Mouse (Mus musculus) stomach, embryonic 15.5 days (tissue): ENCODE data around the gene Tctn3. TPM values are rescaled to one million over a fixed set of nuclear protein-coding genes. Genes with fewer than 3 reads are reported as not detected.
A peak's percentile ranks its signal among the peaks of the same experiment; 100 is the strongest.
"Not testable (repeated sequence)": the region's sequence is repeated elsewhere in the genome, so short reads cannot be mapped to it uniquely, and the experiment has no call there.

Source experiments
- ATAC-seq: fragments of 200-750 bp; cut with Nextera tagmentation; 2 replicates; pipeline ENCODE4 v1.8.0; 2017; ENCODE audit warnings: low read depth, moderate number of reproducible peaks, moderate TSS enrichment; ENCODE audit not compliant: insufficient read depth, low FRiP score
- H3K27ac ChIP-seq: fragments of 300-500 bp; sonication (generic); 2 replicates; pipeline ENCODE4 v1.5.1; 2015; ENCODE audit warnings: mild to moderate bottlenecking, inconsistent platforms
- H3K27me3 ChIP-seq: fragments of 300-500 bp; sonication (generic); replicated peaks from 2 replicates; pipeline ENCODE4 v1.6.1; 2015; ENCODE audit warnings: inconsistent platforms
- H3K36me3 ChIP-seq: fragments of 300-500 bp; sonication (generic); 2 replicates; pipeline ENCODE4 v1.6.1; 2015; ENCODE audit warnings: inconsistent platforms
- H3K4me1 ChIP-seq: fragments of 300-500 bp; sonication (generic); 2 replicates; pipeline ENCODE4 v1.6.1; 2015; ENCODE audit warnings: inconsistent platforms
- H3K4me2 ChIP-seq: fragments of 300-500 bp; sonication (generic); 2 replicates; pipeline ENCODE4 v1.6.1; 2015; ENCODE audit warnings: mild to moderate bottlenecking, inconsistent platforms
- H3K4me3 ChIP-seq: fragments of 300-500 bp; sonication (generic); replicated peaks from 2 replicates; pipeline ENCODE4 v1.5.1; 2015; ENCODE audit warnings: inconsistent platforms
- H3K9ac ChIP-seq: fragments of 300-500 bp; sonication (generic); 2 replicates; pipeline ENCODE4 v1.6.1; 2015; ENCODE audit warnings: inconsistent platforms
- H3K9me3 ChIP-seq: fragments of 300-500 bp; sonication (generic); 2 replicates; pipeline ENCODE4 v1.6.1; 2016; ENCODE audit warnings: inconsistent platforms
- WGBS: fragments of 180-500 bp; shearing (Covaris S2); methylation state at CpG from one replicate; pipeline ENCODE4 v1.1.7; 2015; 5-methylcytosine and 5-hydroxymethylcytosine counted together
- polyA plus RNA-seq: library from polyadenylated mRNA; unstranded; fragments of >200 nt; fragmentation: Nextera tagmentation; extraction: Ambion mirVana; gene quantifications from 2 replicates; pipeline ENCODE4 v1.2.1, GENCODE M21; 2015

The Tctn3 gene
- polyA plus RNA-seq, 1 experiment from 2014 or later, result 7.7 TPM

- no peaks in the 10 kb centered on the region for H3K36me3 ChIP-seq
- no peaks in the 10 kb centered on the region for H3K27me3 ChIP-seq
- no peaks in the 10 kb centered on the region for H3K4me1 ChIP-seq
- 78% methylated on average over 2 of the region's 2 CpGs for WGBS
- H3K9me3 ChIP-seq, result no peaks in the 10 kb centered on the region
- H3K27ac ChIP-seq, result no peak overlapping the region
- H3K4me3 ChIP-seq, result no peak overlapping the region
- H3K4me2 ChIP-seq, result no peak overlapping the region
- no peak for ATAC-seq
- H3K9ac ChIP-seq, result no peak overlapping the region
Measured at GRCm38 (mm10) chr19:40640799-40641198, 28.8 kb upstream of the Tctn3 start.

DNA sequence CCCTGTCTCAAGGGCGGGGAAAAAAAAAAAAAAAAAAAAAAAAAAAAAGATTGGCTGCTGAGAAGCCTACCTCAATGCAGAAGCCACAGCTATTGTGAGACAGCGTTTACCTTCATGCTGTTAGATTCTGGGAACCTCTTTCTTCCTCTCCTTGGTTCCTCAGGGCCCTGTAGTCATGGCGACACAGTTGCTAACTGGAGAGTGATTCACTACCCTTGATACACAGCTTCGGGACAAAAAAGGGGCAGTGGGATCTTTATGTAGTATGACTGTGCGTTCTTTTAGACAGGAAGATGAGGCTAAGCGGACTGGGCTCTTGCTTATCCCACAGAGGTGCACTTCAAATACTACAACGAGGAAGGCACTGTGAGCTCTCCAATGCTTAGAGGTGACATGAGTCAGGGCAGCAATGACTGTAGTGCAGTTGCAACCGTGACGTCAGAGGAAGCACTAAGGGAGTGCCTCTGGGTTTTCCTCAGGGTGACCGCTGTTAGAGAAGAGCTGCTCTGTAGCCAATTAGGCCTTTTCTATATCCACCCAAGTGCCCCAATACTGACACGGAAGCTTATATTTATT, 27.8 kb upstream of the Tctn3 start:
- 75% methylated on average over 11 of the region's 11 CpGs for WGBS
- Histone ChIP-seq H3K4me1 (no peaks in the 10 kb centered on the region), H3K27ac (no peak overlapping the region), H3K27me3 (no peaks in the 10 kb centered on the region), H3K9ac (no peak overlapping the region), H3K36me3 (no peaks in the 10 kb centered on the region), H3K4me2 (no peak overlapping the region), H3K9me3 (no peaks in the 10 kb centered on the region), H3K4me3 (no peak overlapping the region)
- no peak for ATAC-seq

- no peak for ATAC-seq
- Histone ChIP-seq H3K4me1 (no peaks in the 10 kb centered on the region), H3K9ac (no peak overlapping the region), H3K4me2 (no peak overlapping the region), H3K4me3 (no peak overlapping the region), H3K9me3 (no peaks in the 10 kb centered on the region), H3K36me3 (no peaks in the 10 kb centered on the region), H3K27ac (peak overlapping the region; percentile 40; the same call in 1 of the 2 replicates), H3K27me3 (no peaks in the 10 kb centered on the region)
- 78% methylated on average over 5 of the region's 5 CpGs for WGBS
Measured at GRCm38 (mm10) chr19:40638582-40638981, 26.5 kb upstream of the Tctn3 start.

- peak overlapping the region; percentile 40 for H3K27ac ChIP-seq
- no peak for ATAC-seq
- 74% methylated on average over 7 of the region's 7 CpGs for WGBS
Measured at GRCm38 (mm10) chr19:40637601-40638000, 25.6 kb upstream of the Tctn3 start.

GRCm38 (mm10) chr19:40637091-40637490, 25.1 kb upstream of the Tctn3 start:
- H3K9me3 ChIP-seq, result no peaks in the 10 kb centered on the region
- H3K4me3 ChIP-seq, result no peak overlapping the region
- H3K4me2 ChIP-seq, result no peak overlapping the region
- no peaks in the 10 kb centered on the region for H3K36me3 ChIP-seq
- 0 out of 2 replicates have a peak overlapping the region, but pooled peaks have one; percentile 40 for H3K27ac ChIP-seq
- H3K4me1 ChIP-seq, result no peaks in the 10 kb centered on the region
- no peaks in the 10 kb centered on the region for H3K27me3 ChIP-seq
- no peak overlapping the region for H3K9ac ChIP-seq
- ATAC-seq, result no peak
- 40% methylated on average over 4 of the region's 4 CpGs for WGBS

More at GRCm38 (mm10) chr19:40637601-40638000, 25.6 kb upstream of the Tctn3 start:
- Histone ChIP-seq H3K9ac (no peak overlapping the region), H3K27me3 (no peaks in the 10 kb centered on the region), H3K4me2 (no peak overlapping the region), H3K4me1 (no peaks in the 10 kb centered on the region), H3K9me3 (no peaks in the 10 kb centered on the region), H3K4me3 (no peak overlapping the region), H3K36me3 (no peaks in the 10 kb centered on the region)

- Histone ChIP-seq H3K4me2 (no peak overlapping the region), H3K9me3 (no peaks in the 10 kb centered on the region), H3K4me1 (no peaks in the 10 kb centered on the region), H3K36me3 (no peaks in the 10 kb centered on the region), H3K9ac (no peak overlapping the region), H3K4me3 (no peak overlapping the region), H3K27ac (no peak overlapping the region), H3K27me3 (no peaks in the 10 kb centered on the region)
- ATAC-seq, result no peak
- 65% methylated on average over 1 of the region's 1 CpGs for WGBS
Measured at GRCm38 (mm10) chr19:40633144-40633543, 21.1 kb upstream of the Tctn3 start.

- Histone ChIP-seq H3K4me1 (no peaks in the 10 kb centered on the region), H3K27me3 (no peaks in the 10 kb centered on the region), H3K27ac (no peak overlapping the region), H3K4me3 (no peak overlapping the region), H3K4me2 (no peak overlapping the region), H3K9me3 (no peaks in the 10 kb centered on the region), H3K36me3 (no peaks in the 10 kb centered on the region), H3K9ac (no peak overlapping the region)
- 72% methylated on average over 5 of the region's 5 CpGs for WGBS
- no peak for ATAC-seq
Measured at GRCm38 (mm10) chr19:40632668-40633067, 20.6 kb upstream of the Tctn3 start.

DNA sequence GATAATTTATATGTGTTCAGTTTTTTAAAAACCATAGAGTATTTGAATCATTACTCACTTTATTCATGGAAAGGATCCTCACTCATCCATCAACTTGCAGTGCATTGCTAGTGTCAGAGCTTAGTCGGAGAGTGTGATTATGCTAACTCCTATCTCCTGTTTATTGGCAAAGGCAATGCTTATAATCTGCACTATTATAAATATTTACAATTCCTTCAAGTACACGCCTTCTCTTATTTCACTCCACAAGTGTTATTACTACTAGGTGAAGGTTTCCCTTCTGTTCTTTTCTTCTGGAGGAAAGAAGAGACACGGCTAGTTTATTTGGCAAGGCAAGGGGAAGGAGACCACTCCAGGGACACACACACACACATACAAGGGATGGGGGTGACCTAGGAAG, 20.2 kb upstream of the Tctn3 start:
- H3K4me3 ChIP-seq, result no peak overlapping the region
- WGBS, result 30% methylated on average over 3 of the region's 3 CpGs
- H3K36me3 ChIP-seq, result no peaks in the 10 kb centered on the region
- no peak overlapping the region for H3K9ac ChIP-seq
- ATAC-seq, result no peak
- H3K4me2 ChIP-seq, result no peak overlapping the region
- H3K4me1 ChIP-seq, result no peaks in the 10 kb centered on the region
- no peaks in the 10 kb centered on the region for H3K9me3 ChIP-seq
- no peaks in the 10 kb centered on the region for H3K27me3 ChIP-seq
- no peak overlapping the region for H3K27ac ChIP-seq

DNA sequence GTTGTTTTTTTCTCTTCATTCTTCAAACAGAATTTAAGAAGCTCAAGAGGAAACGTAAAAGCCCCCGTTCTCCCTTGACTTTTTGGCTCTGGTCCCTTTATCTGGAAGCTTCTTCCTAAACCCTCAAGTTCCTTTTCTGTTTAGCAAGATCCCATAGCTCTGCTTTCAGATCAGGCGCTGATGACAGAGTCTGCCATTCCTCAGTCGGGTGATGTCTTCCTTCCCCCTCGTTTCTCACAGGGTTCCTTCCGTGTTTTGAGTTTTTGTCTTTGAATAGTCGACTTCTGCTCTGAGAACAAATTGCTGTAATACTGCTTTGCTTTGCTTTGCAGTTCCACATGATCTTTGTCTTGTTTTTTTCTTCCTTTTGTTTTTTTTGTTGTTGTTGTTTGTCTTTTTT, 18.6 kb upstream of the Tctn3 start:
- H3K36me3 ChIP-seq, result no peaks in the 10 kb centered on the region
- ATAC-seq, result no peak
- H3K4me3 ChIP-seq, result no peak overlapping the region
- H3K27ac ChIP-seq, result peak overlapping the region; percentile 57; the same call in 1 of the 2 replicates
- H3K4me2 ChIP-seq, result no peak overlapping the region
- 54% methylated on average over 7 of the region's 7 CpGs for WGBS
- H3K9me3 ChIP-seq, result no peaks in the 10 kb centered on the region
- H3K27me3 ChIP-seq, result no peaks in the 10 kb centered on the region
- no peak overlapping the region for H3K9ac ChIP-seq
- H3K4me1 ChIP-seq, result no peaks in the 10 kb centered on the region

- Histone ChIP-seq H3K4me3 (no peak overlapping the region), H3K9me3 (no peaks in the 10 kb centered on the region), H3K27me3 (no peaks in the 10 kb centered on the region), H3K9ac (no peak overlapping the region), H3K4me1 (no peaks in the 10 kb centered on the region), H3K36me3 (no peaks in the 10 kb centered on the region), H3K27ac (no peak overlapping the region), H3K4me2 (no peak overlapping the region)
- no peak for ATAC-seq
- WGBS, result 88% methylated on average over 3 of the region's 3 CpGs
Measured at GRCm38 (mm10) chr19:40630096-40630495, 18.1 kb upstream of the Tctn3 start.

GRCm38 (mm10) chr19:40628950-40629349, 16.9 kb upstream of the Tctn3 start:
- no peaks in the 10 kb centered on the region for H3K36me3 ChIP-seq

GRCm38 (mm10) chr19:40625935-40626334, 13.9 kb upstream of the Tctn3 start:
- ATAC-seq, result no peak
- H3K9ac ChIP-seq, result no peak overlapping the region
- no peaks in the 10 kb centered on the region for H3K27me3 ChIP-seq
- no peaks in the 10 kb centered on the region for H3K9me3 ChIP-seq
- no peak overlapping the region for H3K4me2 ChIP-seq
- no peaks in the 10 kb centered on the region for H3K4me1 ChIP-seq
- no peaks in the 10 kb centered on the region for H3K36me3 ChIP-seq
- WGBS, result 60% methylated on average over 12 of the region's 12 CpGs
- no peak overlapping the region for H3K4me3 ChIP-seq
- no peak overlapping the region for H3K27ac ChIP-seq

More at GRCm38 (mm10) chr19:40628950-40629349, 16.9 kb upstream of the Tctn3 start:
- no peaks in the 10 kb centered on the region for H3K27me3 ChIP-seq
- no peak overlapping the region for H3K9ac ChIP-seq
- no peaks in the 10 kb centered on the region for H3K9me3 ChIP-seq
- no peak overlapping the region for H3K27ac ChIP-seq
- no peak for ATAC-seq
- H3K4me3 ChIP-seq, result no peak overlapping the region
- H3K4me2 ChIP-seq, result no peak overlapping the region
- H3K4me1 ChIP-seq, result no peaks in the 10 kb centered on the region

DNA sequence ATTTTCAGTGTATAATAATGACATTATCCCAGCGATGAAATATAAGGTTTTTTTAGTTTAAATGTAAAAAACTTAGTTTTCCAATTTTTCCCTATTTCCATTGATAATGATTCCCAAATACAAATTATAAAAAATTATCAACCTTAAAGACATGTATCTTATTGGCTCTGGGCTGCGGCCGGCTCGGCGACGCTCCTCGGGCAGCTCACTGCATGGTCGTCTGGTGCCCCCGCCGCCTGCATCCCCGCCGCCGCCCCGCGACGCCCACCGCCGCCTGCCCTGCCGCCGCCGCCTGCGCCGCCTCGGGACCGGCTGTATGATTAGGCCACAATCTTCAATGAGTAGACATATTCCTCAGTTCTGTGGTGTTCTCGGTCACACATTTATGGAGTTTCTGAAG, 9.6 kb upstream of the Tctn3 start:
- not testable (repeated sequence) for ATAC-seq
- 40% methylated on average over 13 of the region's 26 CpGs for WGBS

More for the DNA sequence above, 9.6 kb upstream of the Tctn3 start:
- H3K4me2 ChIP-seq, H3K9ac ChIP-seq, H3K9me3 ChIP-seq, H3K36me3 ChIP-seq, H3K4me3 ChIP-seq, H3K27ac ChIP-seq, H3K27me3 ChIP-seq, H3K4me1 ChIP-seq: not testable (repeated sequence)
